Mouse (Mus musculus): ENCODE data around the gene Hand1.
"Not testable (repeated sequence)": the region's sequence is repeated elsewhere in the genome, so short reads cannot be mapped to it uniquely, and the experiment has no call there.

Hand1 gene

DNA sequence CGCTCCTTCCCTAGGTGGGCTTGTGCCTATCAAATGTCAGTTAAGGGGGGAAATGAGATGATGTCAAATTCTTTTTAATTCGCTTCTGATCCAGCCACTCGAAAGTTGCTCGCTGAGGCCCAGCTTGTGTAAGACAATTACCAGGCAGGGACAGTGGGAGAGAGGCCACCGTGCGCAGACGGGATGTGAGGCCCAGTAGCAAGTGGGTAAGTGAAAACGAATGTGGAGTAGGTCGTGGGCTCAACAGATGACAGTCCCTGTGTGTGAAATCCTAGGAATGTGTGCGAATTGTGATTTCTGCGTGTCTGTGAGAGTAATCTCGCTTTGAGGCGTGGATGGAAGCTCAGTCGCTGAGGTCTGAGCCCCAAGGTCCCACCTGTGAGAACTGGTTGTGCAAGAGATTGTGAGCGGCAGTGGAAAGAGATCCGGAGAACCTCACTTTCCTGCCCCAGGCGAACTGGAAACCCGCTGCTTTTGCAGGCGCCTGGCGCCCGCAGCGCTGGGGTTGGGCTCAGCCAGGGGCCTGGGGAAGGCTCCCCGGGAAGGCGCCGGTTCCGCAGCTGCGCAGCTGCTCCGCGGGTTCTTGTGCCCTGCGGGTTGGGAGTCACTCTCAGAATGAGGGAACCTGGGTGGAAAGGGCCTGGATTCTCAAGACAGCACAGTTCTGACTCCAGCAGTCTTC, 819 bp upstream of the Hand1 start:
- DNase-seq, result no peak

DNA sequence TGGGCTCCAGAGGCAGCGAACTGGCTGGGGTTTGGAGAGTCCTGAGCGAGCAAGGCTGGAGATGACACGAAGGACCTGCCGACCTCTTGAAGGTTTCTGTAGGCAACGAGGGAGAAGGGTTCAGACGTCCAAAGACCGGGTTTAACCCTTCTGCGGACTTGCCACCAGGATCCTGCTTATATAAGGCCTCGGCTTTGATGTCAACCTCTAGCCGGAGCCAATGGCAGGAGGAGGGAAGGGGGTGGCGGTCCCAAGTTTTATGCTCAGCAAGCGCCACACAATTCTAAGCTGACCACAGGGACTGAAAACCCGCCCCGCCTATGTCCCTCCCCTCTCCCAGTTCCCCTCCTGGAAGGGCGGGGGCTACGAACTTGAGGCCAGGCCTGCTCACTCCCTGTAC, 757 bp downstream of the Hand1 start:
- no peak for DNase-seq

- no peak for DNase-seq
Observed at GRCm38 (mm10) chr11:57831281-57831781, 1.3 kb downstream of the Hand1 start.

DNA sequence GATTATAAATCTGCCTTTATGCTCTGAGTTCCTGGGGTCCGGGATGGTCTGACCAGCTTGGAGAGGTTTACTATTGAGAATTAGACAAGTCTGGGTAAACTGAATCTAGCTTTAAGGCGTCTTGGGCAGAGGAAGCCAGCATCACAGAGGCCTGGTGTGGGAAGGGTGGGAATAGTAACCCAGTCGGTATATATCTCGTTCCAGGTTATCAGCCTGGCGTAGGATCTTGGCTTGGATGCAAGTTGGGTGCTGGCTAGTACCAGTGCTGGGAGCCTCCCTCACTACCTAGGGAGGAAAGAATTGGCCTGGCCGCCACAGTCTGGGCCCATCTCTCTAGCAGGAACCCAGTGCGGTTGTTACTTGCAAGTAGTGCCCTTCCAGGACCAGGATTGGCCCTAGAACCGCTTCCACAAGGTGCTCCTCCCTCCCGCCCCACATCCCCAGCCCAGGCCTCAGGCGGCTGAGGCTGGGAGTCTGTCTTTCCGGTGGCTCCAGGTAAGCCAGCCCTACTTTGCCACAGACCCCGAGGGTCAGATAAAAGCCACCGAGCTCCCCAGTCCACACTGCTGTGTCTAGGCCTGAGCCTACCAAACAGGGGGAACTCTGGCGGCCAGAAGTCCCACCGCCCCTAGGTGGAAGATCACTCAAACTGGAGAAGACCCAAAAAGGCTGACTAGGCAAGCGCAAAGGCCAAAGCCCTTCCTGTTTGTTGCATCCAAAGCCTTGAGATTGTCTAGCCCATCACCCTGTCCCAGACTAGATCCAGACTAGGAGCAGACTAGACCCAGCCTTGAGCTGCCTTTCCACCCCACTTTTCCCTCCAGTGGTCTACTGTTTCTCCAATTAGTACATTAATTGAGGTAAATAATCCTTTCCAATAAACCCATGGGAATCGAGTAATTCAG, 2.5 kb downstream of the Hand1 start:
- DNase-seq, result no peak

DNA sequence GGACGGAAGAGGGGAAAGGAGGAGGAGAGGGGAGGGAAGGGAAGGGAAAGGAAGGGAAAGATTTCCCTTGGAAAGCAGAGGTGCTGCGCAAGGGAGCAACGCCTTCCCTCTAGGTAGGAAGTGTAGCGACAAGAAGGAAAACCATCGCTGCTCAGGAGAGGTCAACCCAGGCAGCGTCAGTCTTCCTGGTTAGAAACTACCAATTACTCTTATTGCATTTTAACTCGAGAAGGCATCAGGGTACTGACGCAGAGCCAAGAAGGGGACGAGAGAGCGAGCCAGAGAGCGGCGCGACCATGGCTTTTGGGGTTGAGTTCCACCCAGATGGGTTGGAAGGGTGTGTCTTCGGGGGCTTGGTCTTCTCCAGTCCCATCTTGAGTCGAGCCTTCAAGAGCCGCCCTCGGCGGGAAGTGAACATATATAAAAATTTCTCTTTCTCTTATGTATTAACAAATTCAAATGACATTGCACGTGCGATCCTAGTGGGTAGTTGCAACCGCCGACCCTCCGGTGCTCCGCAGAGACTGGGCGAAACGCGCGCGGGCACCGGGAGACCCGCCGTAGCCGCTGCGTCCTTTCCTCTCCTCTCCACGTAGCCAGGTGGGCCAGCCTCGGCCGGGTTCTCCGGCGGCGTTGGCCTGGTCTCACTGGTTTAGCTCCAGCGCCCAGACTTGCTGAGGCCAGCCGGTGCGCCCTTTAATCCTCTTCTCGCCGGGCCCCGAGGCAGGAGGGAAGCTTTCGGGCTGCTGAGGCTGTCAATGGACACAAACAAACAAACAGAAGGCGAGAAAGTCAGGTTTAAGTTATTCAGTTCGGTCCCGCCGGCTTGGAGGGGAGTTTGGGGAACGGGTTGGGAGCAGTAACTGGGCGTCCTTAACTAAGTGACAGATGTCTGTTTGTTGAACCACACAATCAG, 3.4 kb downstream of the Hand1 start:
- DNase-seq, result no peak

GRCm38 (mm10) chr11:57827915-57828545, 4.6 kb downstream of the Hand1 start:
- DNase-seq, result peak; percentile 9

DNA sequence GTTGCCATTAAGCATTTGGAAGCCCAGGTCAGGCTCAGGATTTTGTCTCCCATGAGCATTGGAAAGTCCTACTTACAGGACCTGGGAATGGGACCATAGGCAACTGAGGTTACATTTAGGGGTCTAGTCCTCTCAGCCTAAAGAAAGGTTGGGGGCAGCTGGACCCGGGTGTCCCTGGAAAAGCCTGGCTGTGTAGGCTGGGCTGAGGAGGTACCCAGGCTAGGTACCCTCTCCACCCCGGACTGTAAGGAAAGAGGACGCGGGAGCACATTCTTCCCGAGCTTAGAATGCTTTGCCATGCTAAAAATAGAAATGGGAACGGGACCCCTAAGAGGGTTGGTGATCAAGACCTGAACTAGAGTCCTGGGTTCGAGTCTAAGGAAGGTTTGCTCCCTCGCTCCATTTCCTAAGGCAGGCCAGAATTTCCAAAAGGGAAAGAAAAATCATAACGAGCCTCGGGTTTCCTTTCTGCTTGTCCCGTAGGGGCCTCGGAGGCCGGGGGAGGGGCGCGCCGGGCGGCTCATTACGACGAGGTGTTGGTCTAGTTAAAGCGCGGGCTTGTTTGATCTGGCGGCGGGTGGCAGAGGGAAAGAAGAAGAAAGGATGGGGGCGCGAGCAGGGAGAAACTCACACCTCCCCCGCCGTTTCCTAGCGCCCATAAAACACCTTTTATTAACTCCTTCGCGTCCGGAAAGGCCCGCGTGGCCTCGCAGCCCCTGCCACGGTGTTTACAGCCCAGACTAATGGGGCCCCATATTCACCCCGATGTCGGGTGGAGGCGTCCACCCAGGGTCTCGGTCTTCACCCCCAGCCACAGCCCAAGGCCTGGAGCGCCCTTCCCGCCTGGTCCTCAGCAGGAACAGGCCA, 5.3 kb downstream of the Hand1 start:
- no peak for DNase-seq

GRCm38 (mm10) chr11:57825234-57825633, 7.4 kb downstream of the Hand1 start:
- not testable (repeated sequence) for DNase-seq

GRCm38 (mm10) chr11:57823714-57824113, 8.9 kb downstream of the Hand1 start:
- no peak for DNase-seq

- DNase-seq, result not testable (repeated sequence)
Observed at GRCm38 (mm10) chr11:57823159-57823558, 9.5 kb downstream of the Hand1 start.

DNA sequence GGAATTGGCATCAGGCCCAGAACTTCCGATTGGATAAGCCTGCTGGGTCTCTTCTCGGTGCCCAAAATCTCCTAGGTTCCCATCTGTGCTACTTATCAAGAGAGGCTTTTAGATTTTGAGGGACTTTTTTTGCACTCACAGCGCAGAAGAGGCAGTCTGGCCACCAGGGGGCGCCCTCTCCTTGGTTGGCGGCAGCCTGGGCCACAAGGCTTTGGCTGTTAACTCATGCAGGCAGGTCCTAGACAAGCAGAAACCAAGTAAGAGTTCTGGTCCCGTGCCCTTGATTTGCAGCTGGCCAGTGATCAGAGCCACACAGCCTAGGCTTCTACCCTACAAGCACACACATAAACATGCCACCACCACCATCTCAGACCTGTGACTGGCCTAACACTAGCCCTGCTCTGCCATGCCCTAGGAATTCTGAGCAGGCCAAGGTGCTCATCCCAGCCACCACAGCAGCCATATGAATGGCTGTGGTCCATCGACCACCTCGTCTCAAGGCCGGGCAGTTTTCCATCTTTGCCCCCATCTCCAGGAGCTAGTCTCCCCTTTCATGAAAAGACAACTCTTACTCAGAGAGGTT, 12.5 kb downstream of the Hand1 start:
- peak; percentile 76 for DNase-seq

DNA sequence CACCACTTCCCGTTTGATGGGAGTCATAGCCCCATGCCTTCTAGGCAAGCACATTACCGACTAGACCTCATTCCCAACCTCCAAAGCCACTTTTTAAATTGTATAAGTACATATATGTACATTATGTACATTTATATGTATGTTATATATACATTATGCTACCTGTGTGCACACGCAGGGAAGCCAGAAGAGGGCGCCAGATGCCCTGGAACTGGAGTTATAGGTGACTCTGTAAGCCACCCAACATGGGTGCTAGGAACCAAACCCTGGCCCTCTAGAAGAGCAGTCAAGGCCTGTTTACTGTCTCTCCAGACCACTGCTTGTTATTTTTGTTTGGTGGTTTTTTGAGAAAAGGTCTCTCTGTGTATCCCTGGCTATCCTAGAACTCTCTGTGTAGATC, 14.4 kb downstream of the Hand1 start:
- no peak for DNase-seq

GRCm38 (mm10) chr11:57813641-57814040, 19.0 kb downstream of the Hand1 start:
- no peak for DNase-seq

- DNase-seq, result no peak
Observed at GRCm38 (mm10) chr11:57812212-57812611, 20.4 kb downstream of the Hand1 start.

DNA sequence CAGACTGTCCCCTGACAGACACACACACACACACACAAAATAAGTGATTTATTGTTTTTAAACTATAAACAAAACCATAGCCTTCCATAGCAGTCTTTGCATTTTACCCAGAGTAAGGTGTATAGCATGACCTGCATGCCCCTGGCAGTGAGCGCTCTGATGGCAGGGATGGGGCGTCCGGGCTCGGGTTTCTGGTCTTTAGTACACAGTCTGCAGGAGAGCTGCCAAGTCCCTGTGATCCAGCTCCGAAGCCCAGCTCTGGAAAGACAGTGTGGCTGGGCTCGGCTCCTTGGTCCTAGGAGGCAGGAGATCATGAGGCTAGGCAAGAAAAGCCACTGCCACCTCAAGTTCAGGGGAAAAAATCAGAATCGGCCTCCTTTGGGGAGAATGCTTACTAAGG, 21.6 kb downstream of the Hand1 start:
- DNase-seq, result no peak

GRCm38 (mm10) chr11:57809732-57810098, 22.9 kb downstream of the Hand1 start:
- no peak for DNase-seq

GRCm38 (mm10) chr11:57809017-57809731, 23.4 kb downstream of the Hand1 start:
- DNase-seq, result no peak

GRCm38 (mm10) chr11:57805047-57805446, 27.6 kb downstream of the Hand1 start:
- no peak for DNase-seq

- DNase-seq, result peak; percentile 29
Observed at GRCm38 (mm10) chr11:57802511-57802870, 30.1 kb downstream of the Hand1 start.

DNA sequence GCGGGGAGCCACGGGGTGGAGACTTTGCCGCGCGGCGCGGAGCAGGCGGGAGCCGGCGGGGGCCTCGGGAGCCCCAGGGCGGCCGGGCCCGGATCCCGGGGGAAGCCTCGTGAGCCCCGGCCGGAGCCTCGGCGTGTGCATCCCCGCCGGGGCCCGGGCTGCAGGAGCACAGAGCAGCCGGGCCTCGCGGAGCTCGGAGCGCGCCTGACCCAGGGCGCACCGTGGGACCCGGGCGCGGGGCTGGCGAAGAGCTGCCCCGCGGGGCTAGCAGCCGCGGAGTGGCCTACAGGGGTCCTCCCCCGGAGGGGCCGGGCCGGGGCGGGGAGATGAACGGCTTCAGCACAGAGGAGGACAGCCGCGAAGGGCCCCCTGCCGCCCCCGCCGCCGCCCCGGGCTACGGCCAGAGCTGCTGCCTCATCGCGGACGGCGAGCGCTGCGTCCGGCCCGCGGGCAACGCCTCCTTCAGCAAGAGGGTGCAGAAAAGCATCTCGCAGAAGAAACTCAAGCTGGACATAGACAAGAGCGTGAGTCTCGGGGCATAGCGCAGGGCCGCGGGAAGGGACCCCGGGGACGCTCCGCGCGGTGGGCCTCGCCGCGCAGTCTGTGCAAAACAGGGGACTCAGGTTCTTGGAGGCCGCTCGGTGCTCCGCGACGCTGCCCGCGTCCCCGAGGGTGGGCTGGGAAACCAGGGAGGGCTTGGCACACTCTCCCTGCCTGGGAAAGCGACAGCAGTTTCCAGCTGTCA, 30.7 kb downstream of the Hand1 start:
- DNase-seq, result peak; percentile 60
